Mouse (Mus musculus): ENCODE results near the gene Kif5c. TPM values are rescaled to one million over a fixed set of nuclear protein-coding genes. Genes with fewer than 3 reads are reported as not detected.

The Kif5c gene
- total RNA-seq, 2 experiments from 2014 or later, result 441 to 484 TPM

DNA sequence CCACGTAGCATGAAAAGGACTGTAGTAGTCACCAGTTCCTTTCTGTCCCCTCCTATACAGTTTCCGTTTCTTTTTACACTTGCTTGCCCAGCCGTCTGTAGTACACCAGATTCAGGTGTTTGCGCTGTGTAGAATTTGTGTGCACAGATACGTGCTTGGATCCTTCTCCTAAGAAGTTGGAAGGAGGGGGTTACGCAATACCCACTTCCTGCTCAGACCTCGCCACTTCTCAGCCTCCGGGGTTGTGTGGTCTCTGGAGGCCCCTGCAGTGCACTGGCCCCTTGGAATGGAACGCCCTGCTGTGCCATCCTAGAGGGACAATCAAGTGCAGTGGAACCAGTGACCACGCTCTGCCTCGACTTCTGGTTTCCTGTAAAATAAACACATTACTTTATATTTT is 152.1 kb downstream of the Kif5c start:
- no peak for DNase-seq
- intact Hi-C loops (cut with DNase I), result loop anchor here (10.0 kb wide), 1 partner anchor 144 kb away; no protein-coding TSS in a partner anchor

DNA sequence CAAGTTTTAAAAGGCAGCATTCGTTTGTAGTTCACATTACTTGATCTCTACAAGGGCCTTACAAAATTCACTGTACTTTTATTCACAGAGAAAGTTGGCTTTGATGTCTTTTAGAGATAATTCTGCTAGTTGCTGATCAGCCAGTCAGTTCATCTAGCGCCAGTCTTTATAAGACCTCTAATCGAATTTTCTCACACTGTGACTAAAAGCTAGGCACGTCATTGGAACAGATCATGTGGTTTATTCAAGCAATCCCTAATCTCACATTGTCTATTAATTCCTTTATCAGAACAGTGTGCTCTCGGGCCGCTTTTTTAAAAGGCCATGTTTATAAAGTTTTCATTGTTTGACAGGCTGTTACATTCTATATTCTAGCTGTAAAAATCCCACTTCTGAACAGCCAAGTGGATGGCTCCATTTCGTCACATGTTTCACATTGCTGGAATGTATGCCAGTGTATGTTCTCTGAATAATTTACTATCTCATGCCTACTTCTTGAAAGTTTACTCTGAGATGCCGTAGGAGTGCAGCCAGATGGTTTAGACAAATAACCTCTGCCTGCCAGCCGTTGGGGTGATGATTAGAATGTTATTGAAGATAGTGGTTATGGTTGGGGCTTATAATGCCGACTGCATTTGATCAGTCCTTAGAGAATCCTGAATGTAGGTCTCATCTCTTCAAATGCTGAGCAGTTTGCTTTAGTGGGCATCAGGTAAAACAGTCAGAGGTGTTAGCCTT is 154.3 kb downstream of the Kif5c start:
- intact Hi-C loops (cut with DNase I), result loop anchor here (10.0 kb wide), 1 partner anchor 141 kb away; no protein-coding TSS in a partner anchor
- no peak for DNase-seq

DNA sequence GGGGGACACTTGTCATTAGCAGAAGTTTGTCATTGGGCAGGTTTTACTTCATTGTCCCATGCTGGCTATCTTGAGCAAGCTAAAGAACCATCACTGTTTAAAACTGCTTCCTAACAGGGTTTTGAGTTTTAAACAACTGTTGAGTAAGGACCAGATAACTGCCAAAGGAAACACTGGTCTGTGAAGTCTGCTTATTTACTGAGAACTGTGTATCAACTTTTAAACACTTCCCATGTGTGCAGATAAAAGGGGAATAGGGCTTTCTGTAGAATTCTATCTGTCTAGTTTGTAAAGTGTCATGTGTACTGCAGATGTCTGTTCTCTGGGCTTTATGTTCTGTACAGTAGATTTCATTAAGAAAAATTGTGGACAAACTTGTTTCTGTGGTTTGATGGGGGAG is 155.1 kb downstream of the Kif5c start:
- DNase-seq, result no peak
- intact Hi-C loops (cut with DNase I), result loop anchor here (10.0 kb wide), 1 partner anchor 141 kb away; no protein-coding TSS in a partner anchor

DNA sequence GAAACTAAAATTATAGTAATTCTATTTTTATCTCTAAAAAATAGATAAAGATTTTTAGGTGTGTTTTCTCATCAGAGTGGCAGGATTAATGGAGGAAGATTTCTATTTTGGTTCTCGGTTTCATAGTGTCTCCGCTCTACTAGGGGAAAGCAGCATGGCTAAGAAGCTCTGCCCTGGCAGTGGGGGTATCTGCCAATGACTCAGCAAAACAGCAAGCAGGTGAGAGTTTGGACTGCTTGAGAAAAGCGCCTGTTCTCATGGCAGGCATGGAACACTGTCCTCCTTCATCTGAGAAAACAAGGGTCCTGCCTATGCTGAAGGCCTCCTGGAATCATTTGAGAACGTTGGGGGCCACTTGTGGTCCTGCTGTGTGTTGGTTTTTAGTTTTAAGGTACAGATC is 156.1 kb downstream of the Kif5c start:
- intact Hi-C loops (cut with DNase I), result loop anchor here (10.0 kb wide), 1 partner anchor 140 kb away; no protein-coding TSS in a partner anchor
- DNase-seq, result no peak

DNA sequence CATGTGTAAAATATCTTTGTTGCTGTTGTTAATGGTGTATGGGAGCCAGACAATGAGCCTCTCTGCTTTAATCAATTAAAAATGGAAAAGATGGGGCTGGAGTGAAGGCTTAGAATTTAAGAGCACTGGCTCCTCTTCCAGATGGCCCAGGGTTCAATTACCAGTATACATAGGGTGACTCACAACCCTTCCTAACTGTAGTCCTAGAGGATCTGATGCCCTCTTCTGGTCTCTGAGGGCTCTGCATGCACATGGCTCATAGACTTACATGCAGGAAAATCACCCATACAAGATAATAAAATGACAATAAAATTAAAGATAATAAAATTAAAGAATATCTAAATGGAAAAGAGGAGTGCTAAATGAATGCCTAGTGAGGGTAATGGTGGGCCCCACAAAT is 156.6 kb downstream of the Kif5c start:
- DNase-seq, result no peak
- intact Hi-C loops (cut with DNase I), result loop anchor here (10.0 kb wide), 1 partner anchor 139 kb away; no protein-coding TSS in a partner anchor

DNA sequence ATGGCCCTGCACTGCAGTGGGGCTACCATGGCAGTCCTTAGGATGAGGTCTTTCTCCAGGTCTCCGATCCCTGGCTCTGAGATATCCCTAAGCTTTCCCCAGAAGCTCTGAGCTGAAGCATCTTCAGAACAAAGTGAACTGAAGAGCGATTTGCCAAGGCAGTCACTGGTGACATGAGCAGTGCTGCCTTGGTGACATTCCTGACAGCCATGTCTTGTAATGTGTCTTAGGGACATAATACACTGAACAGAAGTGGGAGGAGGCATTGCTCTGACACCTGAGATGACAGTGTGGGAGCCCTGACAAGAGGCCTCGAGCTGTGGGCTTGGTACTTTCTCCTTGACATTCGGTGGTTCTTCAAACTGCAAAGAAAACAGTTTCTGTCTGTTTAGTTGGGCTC is 157.3 kb downstream of the Kif5c start:
- DNase-seq, result no peak
- intact Hi-C loops (cut with DNase I), result loop anchor here (10.0 kb wide), 1 partner anchor 138 kb away; no protein-coding TSS in a partner anchor

DNA sequence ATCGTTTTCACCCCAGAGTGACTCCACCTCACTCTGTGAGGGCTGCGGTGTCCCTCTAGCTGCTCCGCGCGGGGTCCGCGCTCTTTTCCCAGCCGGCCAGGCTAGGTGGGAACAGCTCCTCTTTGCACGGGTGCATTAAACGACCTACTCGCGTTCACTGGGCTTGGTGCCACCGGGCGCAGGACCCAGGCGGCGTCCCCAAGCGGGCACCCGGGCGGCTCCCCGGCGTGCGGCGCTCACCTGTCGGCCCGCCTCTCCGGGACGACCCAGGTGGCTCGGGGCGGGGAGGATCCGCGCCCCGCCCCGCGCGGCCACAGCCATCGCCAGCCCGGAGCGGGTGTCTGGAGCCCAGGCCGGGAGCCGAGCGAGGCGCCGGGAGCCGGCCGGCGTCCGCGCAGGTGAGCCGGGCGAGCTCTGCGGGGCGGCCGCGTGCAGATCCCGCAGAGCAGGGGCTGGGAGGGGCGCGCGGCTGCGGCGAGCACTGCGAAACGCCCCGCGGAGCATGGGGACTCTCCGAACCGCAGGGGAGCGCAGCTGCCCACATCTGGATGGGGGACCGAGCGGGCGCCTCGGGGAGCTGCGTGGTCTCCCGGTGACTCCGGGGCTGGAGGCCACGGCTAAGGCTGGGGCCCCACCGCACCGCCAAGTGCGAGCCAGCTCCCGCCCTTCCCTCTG is 168.4 kb downstream of the Kif5c start, which contains the start of gene Lypd6b:
Gene Lypd6b, plus strand, starts transcription at position 313 of the 675 bp plus-strand sequence.
- peak; percentile 15 for DNase-seq
- intact Hi-C loops (cut with DNase I), result loop anchor here (10.0 kb wide), 1 partner anchor 277 kb away; the partner anchor contains the start of gene Lypd6

DNA sequence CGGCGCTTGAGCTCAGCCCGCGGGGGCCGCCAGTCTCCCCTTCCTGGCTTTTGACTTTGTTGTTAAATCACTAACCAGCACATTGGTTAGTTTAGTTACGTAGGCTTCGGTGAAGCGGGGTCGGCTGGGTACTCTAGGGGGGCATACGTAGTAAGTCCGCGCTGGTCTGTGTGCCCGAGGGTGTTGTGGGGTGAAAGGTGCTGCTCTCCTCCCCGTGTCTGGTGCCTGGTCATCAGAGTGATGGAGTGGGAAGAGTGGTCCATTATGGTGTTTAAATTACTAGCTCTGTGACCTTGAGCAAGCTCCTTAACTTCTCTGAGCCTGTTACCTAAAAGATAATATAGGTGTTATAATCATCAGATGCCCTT is 168.9 kb downstream of the Kif5c start:
- DNase-seq, result peak; percentile 17
- intact Hi-C loops (cut with DNase I), result loop anchor here (10.0 kb wide), 1 partner anchor 277 kb away; the partner anchor contains the start of gene Lypd6

DNA sequence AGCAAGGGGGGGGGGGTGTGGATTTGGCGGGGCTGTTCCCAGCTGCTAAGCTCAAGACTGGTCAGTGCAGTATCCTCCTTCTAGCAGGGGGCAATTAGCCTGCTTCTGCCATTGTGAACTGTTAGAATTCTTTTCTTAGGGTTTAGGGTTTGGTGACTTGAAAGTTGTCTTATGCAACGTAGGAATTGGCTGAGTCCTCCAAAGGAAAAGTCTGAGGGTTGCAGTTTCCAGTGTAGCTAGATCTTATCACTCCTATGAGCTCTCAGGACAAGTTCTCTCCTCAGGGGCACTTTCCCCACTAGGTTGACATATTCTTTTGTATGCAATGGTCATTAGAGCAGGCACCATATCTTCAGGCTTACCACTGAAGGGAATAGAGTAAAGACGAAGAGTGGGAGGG is 169.5 kb downstream of the Kif5c start:
- intact Hi-C loops (cut with DNase I), result loop anchor here (10.0 kb wide), 1 partner anchor 276 kb away; the partner anchor contains the start of gene Lypd6
- DNase-seq, result no peak

DNA sequence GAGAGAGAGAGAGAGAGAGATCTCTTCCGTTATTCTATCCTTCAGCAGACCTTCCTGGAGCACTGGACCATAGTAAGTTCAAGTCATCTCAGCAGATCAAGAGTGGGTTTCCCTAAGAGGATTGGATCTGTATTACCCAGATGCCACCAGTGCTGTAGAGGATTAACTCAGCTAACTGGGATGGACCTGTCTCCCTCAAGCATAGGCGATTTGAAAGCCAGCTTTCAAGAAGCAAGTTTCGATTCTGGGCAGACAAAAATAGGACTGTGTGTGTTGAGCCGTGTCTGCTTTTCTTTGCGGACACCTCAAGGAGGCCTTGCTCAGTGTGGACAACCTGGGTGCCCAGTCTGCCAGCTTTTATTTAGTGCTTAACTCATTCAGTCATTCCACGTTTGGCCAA is 170.0 kb downstream of the Kif5c start:
- DNase-seq, result no peak
- intact Hi-C loops (cut with DNase I), result loop anchor here (10.0 kb wide), 1 partner anchor 276 kb away; the partner anchor contains the start of gene Lypd6

DNA sequence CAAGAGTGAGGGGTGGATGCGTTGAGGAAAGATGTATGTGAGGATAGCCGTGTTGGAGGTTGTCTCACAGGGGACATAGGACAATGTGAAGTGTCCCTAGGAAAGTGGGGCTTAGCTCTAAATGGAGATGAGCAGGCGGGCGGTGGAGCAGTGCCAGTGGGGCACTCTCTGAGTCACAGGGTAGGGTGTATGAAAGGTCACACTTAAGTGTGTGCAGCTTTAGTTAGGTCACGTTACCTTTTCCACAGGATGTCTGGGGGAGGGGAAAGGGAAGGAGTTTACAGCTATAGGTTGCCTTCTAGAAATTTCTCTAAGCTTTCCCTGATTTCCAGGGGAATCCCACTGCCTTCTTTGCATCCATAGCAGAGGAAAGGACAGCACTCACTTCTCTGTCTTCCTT is 170.4 kb downstream of the Kif5c start:
- intact Hi-C loops (cut with DNase I), result loop anchor here (10.0 kb wide), 1 partner anchor 275 kb away; the partner anchor contains the start of gene Lypd6
- DNase-seq, result no peak

DNA sequence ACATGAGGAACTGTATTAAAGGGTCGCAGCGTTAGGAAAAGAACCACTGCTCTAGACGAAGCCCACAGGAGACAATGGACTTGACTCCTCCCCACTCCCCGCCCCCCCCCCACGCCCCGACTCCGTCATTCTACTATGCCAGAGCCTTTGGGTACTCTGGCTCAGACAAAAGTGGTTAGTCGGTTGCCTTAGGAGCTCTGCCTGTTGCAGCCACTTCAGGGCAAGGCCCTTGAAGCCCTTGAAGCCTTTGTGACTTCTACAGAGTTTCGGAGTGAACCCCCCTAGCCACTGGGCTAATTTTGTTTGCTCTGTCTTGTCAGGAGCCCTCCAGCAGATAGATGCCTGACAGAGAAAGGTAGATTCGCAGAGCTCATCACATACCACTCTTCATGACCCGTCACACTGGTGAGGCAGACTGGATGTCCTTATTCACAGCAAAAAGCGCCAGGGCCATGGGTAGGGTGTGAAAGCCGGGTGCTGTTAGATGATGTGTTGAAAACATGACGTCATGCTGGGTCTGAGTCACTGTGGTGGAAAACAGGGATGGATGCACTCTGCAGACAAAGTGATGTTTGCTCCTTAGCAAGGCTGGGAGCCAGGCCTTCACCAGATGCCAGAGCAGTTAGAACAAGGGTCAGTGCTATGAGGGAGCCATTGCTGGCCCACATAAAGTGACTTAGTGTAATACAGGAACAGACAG is 178.5 kb downstream of the Kif5c start:
- intact Hi-C loops (cut with DNase I), result no loop called here
- DNase-seq, result no peak

DNA sequence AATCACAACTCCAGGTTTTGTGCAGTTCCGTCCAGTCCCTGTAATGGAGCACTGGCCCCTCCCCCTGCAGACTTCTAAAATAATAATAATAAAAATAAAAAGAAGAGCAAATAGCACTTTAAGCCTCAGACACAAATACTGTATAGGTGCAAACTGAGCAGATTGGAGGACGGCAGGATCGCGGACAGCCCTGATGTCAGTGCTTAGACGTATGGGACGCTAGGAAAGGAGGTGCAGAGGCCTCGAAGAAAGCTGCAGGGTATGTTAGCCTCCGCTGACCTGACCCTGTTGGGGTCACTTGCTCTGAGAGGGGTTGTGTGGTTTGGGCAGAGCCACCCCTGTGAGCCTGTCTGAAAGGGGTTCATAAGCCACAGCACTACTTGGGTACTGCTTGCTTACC is 185.3 kb downstream of the Kif5c start:
- intact Hi-C loops (cut with DNase I), result no loop called here
- no peak for DNase-seq

DNA sequence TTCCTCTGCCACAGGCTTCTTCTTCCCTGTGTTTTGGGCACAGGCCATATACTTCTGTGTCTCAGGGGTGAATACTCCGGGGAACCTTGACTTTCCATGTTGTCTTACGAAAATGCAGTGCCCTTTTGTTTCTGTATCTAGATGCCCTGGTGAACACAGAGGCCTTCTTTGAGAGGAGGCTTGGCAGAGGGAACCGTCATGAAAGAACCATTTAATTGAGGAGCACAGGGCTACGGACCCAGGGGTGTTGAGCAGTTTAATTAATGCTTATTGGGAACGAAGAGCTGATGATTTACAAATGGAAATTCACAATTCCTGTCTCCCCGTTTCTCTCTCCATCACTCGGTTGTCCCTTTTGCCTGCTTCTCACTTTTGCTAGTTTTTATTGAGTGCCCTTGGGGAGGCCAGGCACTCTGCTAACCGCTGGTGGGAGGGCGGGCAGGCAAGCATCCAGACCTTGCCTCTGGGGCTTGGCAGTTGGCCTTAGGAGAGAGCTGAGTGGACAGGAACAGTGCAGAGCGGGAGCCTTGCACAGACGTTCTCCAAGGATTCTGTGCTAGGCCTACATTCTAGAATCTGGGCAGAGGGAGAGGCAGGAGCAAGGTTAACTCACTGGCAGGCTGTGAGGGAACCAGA is 186.8 kb downstream of the Kif5c start:
- intact Hi-C loops (cut with DNase I), result no loop called here
- peak; percentile 46 for DNase-seq

DNA sequence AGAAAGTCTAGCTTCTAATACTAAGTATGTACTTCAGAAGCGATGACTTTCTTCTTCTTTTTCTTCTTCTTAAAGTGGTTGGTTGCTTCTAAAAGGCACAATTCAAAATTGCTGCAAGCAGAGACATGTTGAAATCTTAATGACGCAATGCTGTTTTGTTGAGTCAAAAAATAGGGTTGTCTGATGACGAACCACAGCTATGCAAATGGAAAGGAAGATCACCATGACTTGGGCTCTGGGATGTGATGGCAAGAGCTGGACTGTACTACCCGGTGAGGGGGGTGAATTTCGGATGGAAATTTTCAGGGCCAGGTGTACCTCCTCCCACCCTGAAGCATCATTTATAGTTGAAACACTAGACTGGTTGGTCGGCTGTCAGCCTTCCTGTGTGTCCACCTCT is 190.4 kb downstream of the Kif5c start:
- no peak for DNase-seq
- intact Hi-C loops (cut with DNase I), result no loop called here

DNA sequence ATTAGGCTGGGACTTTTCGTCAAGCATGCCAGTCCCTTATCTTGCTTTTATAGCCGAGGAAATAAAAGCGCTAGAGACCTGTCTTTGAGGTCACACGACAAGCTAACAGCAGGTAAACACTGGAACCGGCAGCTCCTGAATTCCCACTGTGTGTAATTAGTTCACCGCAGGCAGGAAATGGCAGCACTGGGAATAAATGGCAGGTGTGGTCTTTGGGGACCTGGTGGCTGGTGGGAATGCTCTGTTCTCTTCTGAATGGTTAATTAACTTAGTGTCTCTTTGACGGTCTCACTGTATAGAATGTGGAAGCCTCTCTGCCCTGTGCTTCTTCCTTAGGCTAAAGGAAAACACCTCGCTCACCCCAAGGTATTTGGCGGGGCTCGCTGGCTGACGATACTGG is 192.3 kb downstream of the Kif5c start:
- no peak for DNase-seq
- intact Hi-C loops (cut with DNase I), result no loop called here

DNA sequence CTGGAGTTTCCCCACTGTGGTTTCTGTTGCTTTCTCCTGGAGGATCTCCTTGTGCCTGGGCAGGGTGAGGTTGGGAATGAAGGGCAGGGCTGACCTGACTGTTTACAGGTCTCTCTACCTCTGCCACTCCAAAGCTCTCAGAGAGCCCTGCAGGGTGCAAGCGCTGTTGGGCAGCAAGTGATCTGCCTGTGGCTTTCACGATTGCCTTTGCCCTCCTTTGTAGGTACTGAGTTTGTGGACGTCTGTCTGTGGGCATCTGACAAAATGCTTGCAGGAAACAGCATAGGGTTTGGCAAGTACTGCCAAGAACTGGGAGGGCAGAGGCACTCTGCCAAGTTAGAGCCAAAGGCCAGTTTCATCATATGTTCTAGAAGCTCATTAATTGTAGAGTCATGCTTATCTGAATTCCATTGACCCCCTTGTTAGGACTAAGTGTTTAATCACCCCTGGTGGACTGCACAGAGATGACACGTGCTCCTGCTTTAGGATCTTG is 192.8 kb downstream of the Kif5c start:
- intact Hi-C loops (cut with DNase I), result no loop called here
- DNase-seq, result peak; percentile 50

DNA sequence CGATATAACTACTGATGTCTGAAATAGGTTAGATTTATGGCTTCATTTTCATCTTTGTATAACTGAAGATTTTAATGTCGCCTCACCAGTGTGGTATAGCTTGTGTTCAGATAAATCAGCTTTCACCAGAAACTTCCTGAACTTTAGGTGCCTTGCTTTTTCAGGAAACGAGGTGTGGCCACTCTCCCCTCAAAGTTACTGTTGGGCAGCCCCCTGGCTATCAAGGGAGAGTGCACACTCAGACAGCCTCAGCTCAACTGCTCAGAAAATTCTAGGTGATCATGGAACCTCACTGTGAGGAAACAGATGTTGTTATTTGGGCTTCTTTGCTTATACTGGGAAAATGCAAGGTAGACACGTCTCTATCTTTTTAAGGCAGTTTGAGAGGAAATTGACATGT is 194.1 kb downstream of the Kif5c start:
- no peak for DNase-seq
- intact Hi-C loops (cut with DNase I), result no loop called here

DNA sequence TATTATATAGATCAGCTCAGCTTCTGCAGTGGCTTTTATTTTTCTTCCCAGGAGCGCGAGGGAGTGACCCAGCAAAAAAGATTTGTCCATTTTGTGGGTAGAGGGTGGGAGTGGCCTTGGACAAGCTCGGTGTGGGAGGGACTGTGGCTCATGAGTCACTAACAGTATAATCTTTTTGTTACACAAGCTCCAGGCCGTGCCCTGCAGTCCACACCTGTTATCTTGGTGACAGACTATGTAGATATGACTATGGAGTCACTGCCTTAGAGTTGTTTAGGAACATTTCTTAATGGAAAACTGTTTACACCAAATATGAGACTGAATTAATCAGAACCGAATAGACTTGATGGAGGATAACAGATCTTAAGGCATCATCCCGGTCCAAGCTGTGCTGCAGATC is 194.9 kb downstream of the Kif5c start:
- DNase-seq, result no peak
- intact Hi-C loops (cut with DNase I), result no loop called here

DNA sequence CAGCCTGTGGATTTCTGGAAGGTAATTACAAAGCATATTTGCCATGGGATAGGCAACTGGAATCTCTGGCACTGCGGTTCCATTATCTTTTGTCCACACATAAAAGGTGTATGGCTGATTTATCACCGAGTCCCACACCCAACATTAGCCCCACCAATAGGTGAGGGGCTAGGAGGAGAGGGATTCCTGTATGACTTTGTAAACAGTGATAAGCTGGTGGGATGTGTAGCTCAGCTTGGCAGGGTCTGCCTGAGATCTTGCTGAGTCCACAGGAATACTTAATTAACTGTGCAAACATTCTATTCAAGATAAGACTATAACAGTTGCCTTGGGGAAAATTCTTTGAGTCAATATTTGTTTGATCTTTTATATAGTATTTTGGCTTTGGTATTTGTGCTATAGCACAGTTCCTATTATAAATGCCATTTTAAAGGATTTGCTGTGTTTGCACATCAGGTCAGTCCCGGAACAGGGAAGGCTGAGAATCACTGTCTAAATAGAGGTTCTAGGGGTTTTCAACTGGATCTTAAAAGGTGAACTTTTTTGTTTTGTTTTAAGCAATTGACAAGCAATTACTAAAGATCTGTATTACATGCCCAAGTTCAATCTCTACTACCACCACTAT is 196.7 kb downstream of the Kif5c start:
- intact Hi-C loops (cut with DNase I), result no loop called here
- DNase-seq, result no peak

Data from left cerebral cortex, postnatal 4 days (tissue).